Mouse (Mus musculus) central nervous system, embryonic 11.5 days (tissue): ENCODE data around the gene 1700049E17Rik2. TPM values are rescaled to one million over a fixed set of nuclear protein-coding genes. Genes with fewer than 3 reads are reported as not detected.

Experiments
- polyA plus RNA-seq: library from polyadenylated mRNA; depleted of rRNA; stranded (reverse); fragments of >200 nt; gene quantifications from 2 replicates; pipeline ENCODE4 v1.2.3, GENCODE M21; 2012; rRNA removed

1700049E17Rik2 gene
- polyA plus RNA-seq: not detected in 2 replicates

GRCm38 (mm10) chr14:41572911-41573310, at the start of gene 1700049E17Rik2:
TSS of gene 1700049E17Rik2 (plus strand) at chr14:41573211.

GRCm38 (mm10) chr14:41555483-41555882, 17.5 kb upstream of the 1700049E17Rik2 start, which contains the start of gene Gm7970:
TSS of gene Gm7970 (minus strand) at chr14:41555583.

GRCm38 (mm10) chr14:41624512-41624911, 51.5 kb downstream of the 1700049E17Rik2 start, which contains the start of gene Gm3072:
TSS of gene Gm3072 (minus strand) at chr14:41624612.

Other genes with a start within 250 kb of the 1700049E17Rik2 start
- gene Gm5798, start 224.6 kb upstream of the 1700049E17Rik2 start, polyA plus RNA-seq: not detected in 2 replicates
- not detected in 2 replicates for gene Gm7945, start 186.8 kb upstream of the 1700049E17Rik2 start, polyA plus RNA-seq
- gene Gm6482, start 164.9 kb upstream of the 1700049E17Rik2 start, polyA plus RNA-seq: not detected in 2 replicates
- not detected in 2 replicates for gene Gm7954, start 119.7 kb upstream of the 1700049E17Rik2 start, polyA plus RNA-seq
- gene Gm3486, start 83.7 kb upstream of the 1700049E17Rik2 start, polyA plus RNA-seq: not detected in 2 replicates
- gene Gm7970, start 17.6 kb upstream of the 1700049E17Rik2 start, polyA plus RNA-seq: not detected in 2 replicates
- not detected in 2 replicates for gene Gm3072, start 51.4 kb downstream of the 1700049E17Rik2 start, polyA plus RNA-seq
- gene Gm3676, start 73.3 kb downstream of the 1700049E17Rik2 start, polyA plus RNA-seq: not detected in 2 replicates
- gene Gm8068, start 128.7 kb downstream of the 1700049E17Rik2 start, polyA plus RNA-seq: not detected in 2 replicates
- gene Gm7929, start 177.4 kb downstream of the 1700049E17Rik2 start, polyA plus RNA-seq: not detected in 2 replicates
- gene Gm47189, start 199.2 kb downstream of the 1700049E17Rik2 start, polyA plus RNA-seq: not detected in 2 replicates